Mouse (Mus musculus) hindbrain, embryonic 14.5 days (tissue): ENCODE measurements around the gene Nsl1. TPM values are rescaled to one million over a fixed set of nuclear protein-coding genes. Genes with fewer than 3 reads are reported as not detected.

ENCODE experiments used
- ATAC-seq: fragments of 200-750 bp; cut with Nextera tagmentation; 2 replicates; pipeline ENCODE4 v1.8.0; 2017; ENCODE audit warnings: moderate number of reproducible peaks, mild to moderate bottlenecking, moderate TSS enrichment, moderate library complexity; ENCODE audit not compliant: low FRiP score
- DNase-seq: peaks from one replicate; pipeline ENCODE4 v3.0.0-alpha.2; 2015; ENCODE audit warnings: low spot score
- H3K27ac ChIP-seq: fragments of 300-500 bp; sonication (generic); 2 replicates; pipeline ENCODE4 v1.5.1; 2014; ENCODE audit warnings: mild to moderate bottlenecking, moderate library complexity
- H3K27me3 ChIP-seq: fragments of 300-500 bp; sonication (generic); 2 replicates; pipeline ENCODE4 v1.6.1; 2014; ENCODE audit warnings: mild to moderate bottlenecking, low read length, mixed read lengths; ENCODE audit not compliant: control insufficient read depth, insufficient read depth
- H3K36me3 ChIP-seq: fragments of 300-500 bp; sonication (generic); replicated peaks from 2 replicates; pipeline ENCODE4 v1.6.1; 2014; ENCODE audit not compliant: control insufficient read depth, insufficient read depth
- H3K4me1 ChIP-seq: fragments of 300-500 bp; sonication (generic); replicated peaks from 2 replicates; pipeline ENCODE4 v1.6.1; 2014; ENCODE audit warnings: antibody characterized with exemption, low read length, mixed read lengths; ENCODE audit not compliant: control insufficient read depth, insufficient read depth
- H3K4me2 ChIP-seq: fragments of 300-500 bp; sonication (generic); replicated peaks from 2 replicates; pipeline ENCODE4 v1.6.1; 2014; ENCODE audit warnings: mild to moderate bottlenecking, moderate library complexity
- H3K4me3 ChIP-seq: fragments of 300-500 bp; sonication (generic); replicated peaks from 2 replicates; pipeline ENCODE4 v1.5.1; 2014; ENCODE audit warnings: mild to moderate bottlenecking, low read length
- H3K9ac ChIP-seq: fragments of 300-500 bp; sonication (generic); 2 replicates; pipeline ENCODE4 v1.6.1; 2014
- H3K9me3 ChIP-seq: fragments of 300-500 bp; sonication (generic); 2 replicates; pipeline ENCODE4 v1.6.1; 2016; ENCODE audit warnings: low read length; ENCODE audit not compliant: control insufficient read depth
- WGBS: fragments of 180-500 bp; shearing (Covaris S2); extraction: QIAGEN DNeasy Blood & Tissue Kit; methylation state at CpG from one replicate; pipeline ENCODE4 v1.1.7; 2014; 5-methylcytosine and 5-hydroxymethylcytosine counted together
- polyA plus RNA-seq: library from polyadenylated mRNA; unstranded; fragments of >200 nt; fragmentation: Nextera tagmentation; extraction: Ambion mirVana; gene quantifications from 2 replicates; pipeline ENCODE4 v1.2.1, GENCODE M21; 2014

Gene Nsl1
- polyA plus RNA-seq, 1 experiment from 2014 or later: 3.6 TPM

DNA sequence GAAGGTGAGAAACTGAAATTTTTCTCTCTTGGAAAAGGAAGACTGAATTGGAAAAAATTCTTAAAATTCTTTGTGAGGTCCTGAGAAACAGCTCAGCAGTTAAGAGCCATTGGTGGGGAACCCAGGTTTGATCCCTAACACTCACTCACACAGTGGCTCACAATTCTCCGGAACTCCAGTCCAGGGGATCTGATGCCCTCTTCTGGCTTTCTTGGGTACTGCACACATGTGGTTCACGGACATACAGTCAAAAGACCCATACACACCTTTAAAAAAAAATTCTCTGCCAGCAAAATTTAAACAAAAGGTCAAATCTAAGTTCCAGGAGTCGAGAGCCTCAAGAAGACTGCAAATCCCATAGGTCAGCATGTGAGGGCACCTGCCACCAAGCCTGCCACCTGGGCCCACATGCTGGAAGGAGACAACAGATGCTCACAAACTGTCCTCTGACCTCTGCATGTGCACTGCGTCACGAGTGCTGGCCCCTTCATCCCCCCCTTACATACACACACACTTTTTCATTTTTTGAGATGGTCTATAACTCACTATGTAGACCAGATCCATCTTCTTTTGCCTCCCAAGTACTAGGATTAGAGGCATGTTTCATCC, 22.2 kb downstream of the Nsl1 start:
- H3K4me1 ChIP-seq: no peaks in the 10 kb centered on the region
- no peaks in the 10 kb centered on the region for H3K9me3 ChIP-seq
- no peak overlapping the region for H3K4me2 ChIP-seq
- 80% methylated on average over 5 of the region's 5 CpGs for WGBS
- no peak overlapping the region for H3K9ac ChIP-seq
- H3K27ac ChIP-seq: no peak overlapping the region
- no peak overlapping the region for H3K4me3 ChIP-seq
- no peaks in the 10 kb centered on the region; the same call in 1 of the 2 replicates for H3K36me3 ChIP-seq
- H3K27me3 ChIP-seq: no peaks in the 10 kb centered on the region
- DNase-seq: peak; percentile 57
- no peak for ATAC-seq

DNA sequence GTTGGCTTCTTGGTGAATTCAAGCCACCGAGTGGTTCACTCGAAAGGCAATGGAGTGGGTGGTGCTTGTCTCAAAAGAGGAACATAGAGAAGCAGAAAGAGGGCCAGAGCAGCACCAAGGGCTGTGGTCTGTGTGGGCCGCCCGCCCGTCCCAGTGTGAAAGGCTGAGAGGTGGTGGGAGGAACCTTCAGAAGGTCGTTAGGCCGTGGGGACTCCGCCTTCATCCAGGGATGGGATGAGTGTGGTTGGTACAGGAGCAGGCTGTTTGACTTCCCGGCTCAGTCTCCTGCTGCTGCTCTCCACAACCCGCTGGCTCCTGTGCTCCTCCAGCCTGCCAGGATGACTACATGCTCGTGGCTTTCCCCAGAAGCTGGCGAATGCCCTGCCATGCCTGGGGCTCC, 22.8 kb downstream of the Nsl1 start:
- H3K27me3 ChIP-seq: no peaks in the 10 kb centered on the region
- H3K4me1 ChIP-seq: no peaks in the 10 kb centered on the region
- no peak overlapping the region for H3K4me3 ChIP-seq
- no peaks in the 10 kb centered on the region for H3K9me3 ChIP-seq
- H3K36me3 ChIP-seq: no peaks in the 10 kb centered on the region
- no peak overlapping the region for H3K9ac ChIP-seq
- no peak for DNase-seq
- H3K4me2 ChIP-seq: no peak overlapping the region
- 86% methylated on average over 12 of the region's 12 CpGs for WGBS
- no peak overlapping the region for H3K27ac ChIP-seq
- ATAC-seq: no peak

- Histone ChIP-seq H3K36me3 (no peaks in the 10 kb centered on the region), H3K9me3 (no peaks in the 10 kb centered on the region), H3K9ac (no peak overlapping the region), H3K4me1 (no peaks in the 10 kb centered on the region), H3K27ac (no peak overlapping the region), H3K4me2 (no peak overlapping the region), H3K4me3 (no peak overlapping the region), H3K27me3 (no peaks in the 10 kb centered on the region)
- no peak for DNase-seq
- 90% methylated on average over 7 of the region's 7 CpGs for WGBS
- no peak for ATAC-seq
These were observed 23.6 kb downstream of the Nsl1 start for GRCm38 (mm10) chr1:191086304-191086878.

DNA sequence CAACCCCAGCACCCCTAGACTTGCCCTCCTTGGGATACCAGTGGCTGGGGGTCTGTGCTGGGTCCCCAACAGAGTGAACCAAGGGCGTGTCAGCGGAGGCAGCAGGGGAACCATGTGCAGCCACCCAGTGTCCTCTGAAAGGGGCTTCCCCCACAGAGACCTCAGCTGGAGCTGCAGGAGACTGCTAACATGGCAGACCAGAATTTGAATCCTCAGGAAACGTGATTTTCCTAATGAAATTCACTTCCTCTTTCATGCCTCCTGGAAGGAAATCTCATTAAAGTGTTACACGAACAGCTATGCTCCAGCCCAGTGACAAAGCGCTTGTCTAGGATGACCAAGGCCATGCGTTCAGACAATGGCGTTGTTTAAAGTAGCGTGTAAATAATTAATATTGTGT, 24.1 kb downstream of the Nsl1 start:
- Histone ChIP-seq H3K4me2 (no peak overlapping the region), H3K4me1 (no peaks in the 10 kb centered on the region), H3K27me3 (no peaks in the 10 kb centered on the region), H3K27ac (no peak overlapping the region), H3K9me3 (no peaks in the 10 kb centered on the region), H3K9ac (no peak overlapping the region), H3K4me3 (no peak overlapping the region), H3K36me3 (no peaks in the 10 kb centered on the region)
- ATAC-seq (no peak), DNase-seq (no peak)
- 76% methylated on average over 8 of the region's 8 CpGs for WGBS

DNA sequence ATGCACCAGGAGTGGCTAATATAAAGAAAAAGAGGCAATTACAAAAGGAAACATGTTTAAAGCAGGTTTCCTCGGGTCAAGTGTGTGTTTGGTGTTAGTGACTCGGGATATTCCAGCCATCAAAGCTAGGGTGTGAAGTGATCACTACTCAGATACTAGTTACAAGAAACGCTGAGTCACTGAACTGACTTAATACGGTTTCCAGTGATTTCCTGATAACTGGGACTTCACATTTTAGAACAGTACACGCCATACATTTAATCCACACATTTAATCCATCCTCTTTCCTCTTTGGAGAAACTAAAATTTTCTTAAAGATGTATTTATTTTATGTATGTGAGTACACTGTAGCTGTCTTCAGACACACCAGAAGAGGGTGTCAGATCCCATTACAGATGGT, 25.1 kb downstream of the Nsl1 start:
- H3K9ac ChIP-seq: no peak overlapping the region
- ATAC-seq (no peak), DNase-seq (no peak)
- H3K9me3 ChIP-seq: no peaks in the 10 kb centered on the region
- H3K36me3 ChIP-seq: no peaks in the 10 kb centered on the region
- no peak overlapping the region for H3K27ac ChIP-seq
- no peaks in the 10 kb centered on the region for H3K4me1 ChIP-seq
- no peak overlapping the region for H3K4me2 ChIP-seq
- 92% methylated on average over 5 of the region's 5 CpGs for WGBS
- H3K4me3 ChIP-seq: no peak overlapping the region
- H3K27me3 ChIP-seq: no peaks in the 10 kb centered on the region

DNA sequence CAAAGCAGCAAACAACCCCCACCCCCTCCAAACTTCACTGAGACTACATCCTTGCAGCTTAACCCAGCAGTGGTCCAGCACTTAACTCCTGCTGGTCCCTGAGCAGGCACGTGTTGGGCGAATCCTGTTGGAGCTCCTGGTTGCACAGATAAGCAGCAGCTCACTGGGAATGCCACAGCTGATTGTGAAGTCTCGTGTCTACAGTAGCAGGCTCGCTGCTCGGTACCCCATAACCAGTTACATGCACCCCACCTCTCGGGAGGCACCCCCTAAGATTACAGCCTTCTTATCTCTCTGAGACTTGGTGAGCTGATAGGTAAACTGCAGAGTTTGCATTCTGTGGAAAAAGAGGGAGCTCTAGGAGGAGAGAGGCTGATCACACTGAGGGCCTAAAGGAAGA, 26.5 kb downstream of the Nsl1 start:
- 74% methylated on average over 6 of the region's 6 CpGs for WGBS
- Histone ChIP-seq H3K27me3 (no peaks in the 10 kb centered on the region), H3K9me3 (no peaks in the 10 kb centered on the region), H3K4me2 (no peak overlapping the region), H3K36me3 (no peaks in the 10 kb centered on the region), H3K27ac (no peak overlapping the region), H3K4me1 (no peaks in the 10 kb centered on the region), H3K9ac (no peak overlapping the region), H3K4me3 (no peak overlapping the region)
- ATAC-seq (no peak), DNase-seq (no peak)

- no peak for DNase-seq
- Histone ChIP-seq H3K4me1 (no peaks in the 10 kb centered on the region), H3K9me3 (no peaks in the 10 kb centered on the region), H3K27ac (no peak overlapping the region), H3K4me3 (no peak overlapping the region), H3K27me3 (peaks cover 8% of the 10 kb centered on the region), H3K36me3 (no peaks in the 10 kb centered on the region), H3K4me2 (no peak overlapping the region), H3K9ac (no peak overlapping the region)
- no peak for ATAC-seq
- WGBS: 86% methylated on average over 8 of the region's 8 CpGs
These were observed 29.2 kb downstream of the Nsl1 start for GRCm38 (mm10) chr1:191092050-191092449.

DNA sequence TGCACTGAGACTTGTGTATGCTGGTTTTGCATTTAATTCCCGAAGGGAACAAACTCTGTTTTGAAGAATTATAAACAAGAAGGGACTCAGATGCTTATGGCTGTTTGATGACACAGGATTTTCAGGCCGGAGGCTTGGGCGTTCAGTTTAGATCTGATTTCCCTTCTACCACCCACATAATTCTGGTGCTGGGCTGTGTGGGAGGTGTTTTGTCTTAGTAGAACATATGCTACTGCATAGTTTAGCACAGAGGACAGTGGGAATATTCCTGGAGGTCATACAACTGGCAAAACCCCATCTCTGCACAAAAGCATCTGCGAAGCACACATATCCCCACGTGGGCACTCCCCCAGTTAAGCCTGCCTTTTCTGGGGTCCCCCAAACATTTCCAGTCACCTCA, 30.8 kb downstream of the Nsl1 start:
- Histone ChIP-seq H3K4me2 (no peak overlapping the region), H3K9me3 (no peaks in the 10 kb centered on the region), H3K27me3 (peaks cover 19% of the 10 kb centered on the region), H3K36me3 (no peaks in the 10 kb centered on the region), H3K4me1 (no peaks in the 10 kb centered on the region), H3K9ac (no peak overlapping the region), H3K4me3 (no peak overlapping the region), H3K27ac (no peak overlapping the region)
- no peak for DNase-seq
- 75% methylated on average over 5 of the region's 5 CpGs for WGBS
- no peak for ATAC-seq

DNA sequence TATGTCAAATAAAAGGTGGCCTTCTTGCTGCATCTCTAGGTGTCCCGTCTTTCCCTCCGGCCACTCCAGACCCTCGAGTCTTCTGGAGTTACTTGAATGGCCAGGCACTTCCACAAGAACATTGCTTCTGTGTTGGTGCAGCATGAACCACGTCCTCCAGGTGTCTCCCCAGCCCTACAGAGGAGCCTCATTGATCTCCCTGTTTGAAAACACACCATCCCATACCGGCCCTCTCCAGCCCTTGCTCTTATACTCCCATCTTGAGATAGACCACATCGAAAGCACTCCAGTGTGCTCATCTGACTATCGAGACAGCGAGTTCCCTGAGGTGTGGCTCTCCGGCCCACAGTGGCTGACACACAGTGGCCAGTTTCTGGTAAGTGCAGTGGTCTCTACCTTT, 32.2 kb downstream of the Nsl1 start:
- H3K4me2 ChIP-seq: no peak overlapping the region
- H3K27ac ChIP-seq: no peak overlapping the region
- no peaks in the 10 kb centered on the region for H3K36me3 ChIP-seq
- H3K4me3 ChIP-seq: no peak overlapping the region
- H3K9ac ChIP-seq: no peak overlapping the region
- peaks cover 32% of the 10 kb centered on the region for H3K27me3 ChIP-seq
- 76% methylated on average over 9 of the region's 9 CpGs for WGBS
- ATAC-seq (no peak), DNase-seq (no peak)
- no peaks in the 10 kb centered on the region for H3K4me1 ChIP-seq
- H3K9me3 ChIP-seq: no peaks in the 10 kb centered on the region
